Mouse (Mus musculus): ENCODE results near the gene Stac2.

GRCm38 (mm10) chr11:98030701-98031442 is 22.4 kb downstream of the Stac2 start:
- TF ChIP-seq POLR2A (IDR thresholded peaks at IDR 0.05; ENCODE audit: insufficient read depth, low read depth, low read length) (no peak), CTCF (IDR thresholded peaks at IDR 0.05; ENCODE audit: insufficient read depth, low read depth, low read length) (no peak)

All from olfactory bulb, adult 2 months (tissue).